Mouse (Mus musculus) spleen, postnatal 10 days (tissue): Measurements from ENCODE around the gene Sdc4.
A peak's percentile ranks its signal among the peaks of the same experiment; 100 is the strongest.

Experiments
- DNase-seq, 2 experiments: peaks; one replicate each; pipeline ENCODE4 v3.0.0; 2021 to 2022; ENCODE audit warnings: low spot score in 2 of 2

Gene Sdc4

GRCm38 (mm10) chr2:164443460-164444000 is at the start of gene Sdc4:
Gene Sdc4 (minus strand): TSS chr2:164443887.
- no peak for DNase-seq

DNA sequence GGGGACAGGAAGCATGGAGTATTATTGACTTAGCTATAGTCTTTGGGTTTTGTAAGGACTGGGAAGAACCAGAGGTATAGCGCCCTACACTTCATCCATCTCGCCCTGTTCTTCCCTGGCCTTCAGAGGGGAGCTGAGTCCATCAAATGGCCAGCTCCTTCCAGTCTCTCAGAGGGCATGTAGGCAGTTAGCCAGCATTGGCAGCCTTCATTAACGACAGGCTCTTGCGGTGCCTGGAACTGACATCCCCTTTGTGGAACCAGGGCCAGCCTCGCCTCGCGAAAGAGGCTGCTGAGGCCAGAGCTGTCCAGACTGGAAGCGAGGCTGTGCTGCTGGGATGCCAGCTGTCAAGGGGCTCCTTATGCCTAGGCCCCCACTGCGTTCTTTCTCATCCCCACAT is 44.1 kb upstream of the Sdc4 start:
- no peak for DNase-seq

- DNase-seq: no peak
Observed at GRCm38 (mm10) chr2:164487115-164487527, 43.4 kb upstream of the Sdc4 start.

DNA sequence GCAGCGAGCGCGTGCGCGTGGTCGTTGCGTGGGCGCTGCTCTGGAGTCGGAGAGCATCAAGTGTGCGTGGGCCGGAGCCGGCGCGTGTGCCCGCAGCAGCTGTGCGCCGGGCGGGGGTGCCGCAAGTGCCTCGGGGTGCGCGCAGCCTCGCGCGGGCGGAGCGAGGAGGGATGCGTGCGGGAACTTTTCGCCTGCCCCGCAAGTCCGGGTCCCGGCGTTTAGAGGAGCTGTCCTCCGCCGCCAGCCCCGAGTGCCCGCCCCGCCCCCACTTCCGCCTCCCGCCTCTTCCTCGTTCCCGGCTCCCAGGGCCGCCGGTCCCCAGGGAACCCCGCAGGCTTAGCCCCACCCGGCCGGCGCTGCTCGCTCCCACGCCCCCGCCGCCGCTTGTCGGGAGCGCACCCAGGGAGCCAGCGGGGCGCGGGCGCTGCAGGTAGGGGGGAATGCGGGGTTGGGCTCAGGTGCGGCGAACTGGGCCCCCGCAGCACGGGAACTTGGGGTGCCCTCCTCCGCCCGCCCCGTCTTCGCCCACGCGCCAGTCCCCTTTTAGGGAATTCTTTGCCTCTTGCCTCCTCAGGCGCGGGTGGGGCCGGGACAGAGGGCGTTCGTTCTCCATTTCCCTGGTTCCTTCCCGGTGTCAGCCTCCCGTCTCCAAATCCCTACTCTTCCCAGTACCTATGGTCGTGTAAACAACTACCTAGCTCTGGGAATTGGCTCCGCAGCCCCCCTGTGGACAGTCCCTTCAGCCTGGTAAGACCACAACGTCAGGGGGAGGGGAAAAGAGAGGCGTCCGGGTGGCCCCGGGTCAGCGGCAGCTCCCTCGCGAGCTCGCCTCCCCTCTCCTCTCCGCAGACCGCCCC is 42.8 kb upstream of the Sdc4 start:
- DNase-seq: peak in 1 of 2 experiments; percentile 33

- peak in 1 of 2 experiments; percentile 27 for DNase-seq
Observed at GRCm38 (mm10) chr2:164485681-164486257, 42.1 kb upstream of the Sdc4 start, which contains the start of gene Dbndd2. Gene Dbndd2 (plus strand): TSS chr2:164486106.

GRCm38 (mm10) chr2:164473624-164474023 is 29.9 kb upstream of the Sdc4 start, which contains the start of gene Trp53tg5:
Gene Trp53tg5 (minus strand): TSS chr2:164473724.
- DNase-seq: no peak

- peak in 1 of 2 experiments; percentile 66 for DNase-seq
Observed at GRCm38 (mm10) chr2:164470254-164470653, 26.6 kb upstream of the Sdc4 start.

DNA sequence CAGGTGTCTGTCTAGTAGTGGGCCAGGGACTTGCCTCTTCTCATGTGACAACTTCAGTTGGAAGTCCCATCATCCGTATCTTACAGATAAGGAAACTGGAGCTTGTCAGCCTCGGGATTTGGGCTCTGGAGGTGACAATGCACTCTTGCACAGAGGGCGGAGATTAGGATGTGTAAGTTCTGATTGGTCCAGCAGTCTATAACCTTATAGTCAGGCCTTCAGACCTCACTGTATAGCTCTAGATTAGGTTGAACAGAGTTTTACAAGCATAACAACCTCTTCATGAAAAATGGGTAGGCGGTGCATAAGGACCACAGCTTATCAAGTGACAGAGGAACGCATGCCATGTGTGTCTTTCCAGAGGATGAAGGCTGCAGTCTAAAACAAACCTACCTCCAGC is 23.1 kb upstream of the Sdc4 start:
- DNase-seq: no peak

DNA sequence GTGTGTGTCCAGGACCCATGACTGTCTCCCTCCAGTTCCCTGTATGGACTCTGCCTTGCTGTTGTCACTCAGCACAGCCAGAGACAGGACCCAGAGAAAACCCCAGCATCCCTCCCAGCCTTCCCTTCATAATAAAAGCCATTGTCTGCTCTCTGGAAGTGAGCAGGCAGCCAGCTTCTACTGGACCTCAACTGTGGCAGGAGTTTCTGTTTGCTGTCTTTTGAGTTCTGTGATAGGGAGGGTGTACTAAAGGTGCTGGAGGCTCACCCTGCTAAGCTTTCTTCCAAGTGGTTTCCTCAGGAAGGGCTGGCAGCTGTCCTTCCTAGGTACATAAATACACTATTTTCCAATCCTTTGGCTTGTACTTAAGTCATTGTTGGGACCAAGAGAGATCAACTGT is 21.5 kb upstream of the Sdc4 start:
- no peak for DNase-seq

- peak; percentile 80 to 92 for DNase-seq
Observed at GRCm38 (mm10) chr2:164460745-164461551, 17.3 kb upstream of the Sdc4 start, which contains the start of gene Gm20458. Gene Gm20458 (plus strand): TSS chr2:164460967.

- no peak for DNase-seq
Observed at GRCm38 (mm10) chr2:164458535-164458934, 14.8 kb upstream of the Sdc4 start.

- DNase-seq: no peak
Observed at GRCm38 (mm10) chr2:164457942-164458341, 14.3 kb upstream of the Sdc4 start.

DNA sequence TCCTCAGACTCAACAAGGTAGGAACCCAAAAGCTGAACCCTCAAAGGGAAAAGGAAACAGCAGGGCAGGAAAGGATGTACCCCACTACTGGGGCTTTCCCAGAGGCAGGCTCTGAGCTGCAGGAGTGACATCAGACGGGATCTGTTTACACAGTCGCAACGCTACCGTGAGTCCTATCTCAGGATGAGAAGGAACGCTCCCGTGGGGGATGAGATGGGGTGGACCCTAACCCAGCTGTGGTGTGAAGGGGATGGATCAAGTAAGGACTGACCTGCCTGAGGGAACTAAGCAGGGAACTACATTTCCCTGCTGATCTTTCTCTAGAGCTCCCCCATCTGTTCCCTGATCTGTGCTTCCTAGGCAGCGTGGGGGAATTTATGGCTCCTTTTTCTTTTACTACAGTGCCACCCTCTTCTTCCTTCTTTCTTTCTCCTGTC is 13.2 kb upstream of the Sdc4 start, which contains the start of gene Sys1:
Gene Sys1, plus strand, starts transcription at position 101 of the 437 bp plus-strand sequence.
- no peak for DNase-seq

- no peak for DNase-seq
Observed at GRCm38 (mm10) chr2:164456413-164456812, 12.7 kb upstream of the Sdc4 start.

DNA sequence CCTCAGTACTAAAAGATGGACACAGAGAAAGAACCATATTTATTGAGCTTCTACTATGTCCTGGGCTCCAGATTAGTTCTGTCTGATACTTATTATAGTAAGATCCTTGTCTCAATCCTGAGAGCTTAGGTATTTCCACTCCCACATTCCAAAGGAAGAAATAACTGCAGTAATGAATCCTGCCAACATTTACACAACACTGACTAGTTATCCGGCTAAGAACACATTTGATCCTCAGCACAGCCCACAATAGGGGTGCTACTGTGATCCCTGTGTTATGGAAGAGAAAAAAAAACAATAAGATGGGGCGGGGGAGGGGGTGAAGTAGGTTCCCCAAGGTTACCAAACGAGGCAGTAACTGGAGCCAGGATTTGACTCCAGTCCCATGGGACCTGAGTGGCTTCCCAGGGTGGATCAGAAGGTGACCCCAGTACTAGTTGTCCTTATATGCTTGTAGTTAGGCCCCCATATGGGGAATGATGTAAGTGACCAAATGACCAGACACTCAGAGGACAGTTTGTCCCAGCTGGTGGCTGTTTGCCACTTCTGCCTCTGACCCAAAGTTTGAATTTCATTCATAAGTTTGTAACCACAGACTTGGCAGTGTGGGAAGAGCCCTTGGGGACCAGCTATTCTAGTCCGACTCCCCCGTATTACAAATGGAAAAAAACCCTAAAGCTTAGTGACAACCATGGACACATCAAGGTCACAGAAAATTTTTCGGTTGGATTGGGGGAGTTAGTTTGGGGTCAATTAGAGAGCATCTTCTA is 11.9 kb upstream of the Sdc4 start:
- no peak for DNase-seq

- DNase-seq: no peak
Observed at GRCm38 (mm10) chr2:164454846-164455245, 11.2 kb upstream of the Sdc4 start.

DNA sequence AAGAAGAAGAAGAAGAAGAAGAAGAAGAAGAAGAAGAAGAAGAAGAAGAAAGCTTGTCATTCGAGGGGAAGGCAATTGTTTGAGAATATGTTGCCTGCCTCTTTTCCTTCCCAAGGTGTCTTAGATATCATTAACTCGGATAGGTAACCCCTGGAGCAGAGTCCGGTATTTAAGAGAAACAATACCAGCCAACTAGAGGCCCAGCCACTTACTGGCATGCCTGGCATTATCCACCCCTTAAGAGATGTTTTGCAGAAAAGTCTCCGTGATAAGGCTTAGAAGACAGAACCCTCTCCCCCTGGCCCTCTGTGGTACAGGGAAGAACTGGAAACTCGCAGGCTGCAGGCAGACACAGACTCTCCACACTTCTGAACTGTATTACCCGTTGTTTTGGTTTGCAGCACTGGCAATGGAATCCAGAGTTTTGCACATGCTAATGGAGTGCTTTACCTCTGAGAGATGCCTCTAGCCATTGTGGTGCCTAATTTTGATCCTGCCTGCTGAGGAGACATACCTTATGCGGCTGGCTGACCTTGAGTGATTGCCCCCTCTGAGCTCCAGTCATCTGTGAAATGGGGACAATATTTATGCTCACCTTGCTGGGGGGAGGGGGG is 10.3 kb upstream of the Sdc4 start:
- DNase-seq: no peak

DNA sequence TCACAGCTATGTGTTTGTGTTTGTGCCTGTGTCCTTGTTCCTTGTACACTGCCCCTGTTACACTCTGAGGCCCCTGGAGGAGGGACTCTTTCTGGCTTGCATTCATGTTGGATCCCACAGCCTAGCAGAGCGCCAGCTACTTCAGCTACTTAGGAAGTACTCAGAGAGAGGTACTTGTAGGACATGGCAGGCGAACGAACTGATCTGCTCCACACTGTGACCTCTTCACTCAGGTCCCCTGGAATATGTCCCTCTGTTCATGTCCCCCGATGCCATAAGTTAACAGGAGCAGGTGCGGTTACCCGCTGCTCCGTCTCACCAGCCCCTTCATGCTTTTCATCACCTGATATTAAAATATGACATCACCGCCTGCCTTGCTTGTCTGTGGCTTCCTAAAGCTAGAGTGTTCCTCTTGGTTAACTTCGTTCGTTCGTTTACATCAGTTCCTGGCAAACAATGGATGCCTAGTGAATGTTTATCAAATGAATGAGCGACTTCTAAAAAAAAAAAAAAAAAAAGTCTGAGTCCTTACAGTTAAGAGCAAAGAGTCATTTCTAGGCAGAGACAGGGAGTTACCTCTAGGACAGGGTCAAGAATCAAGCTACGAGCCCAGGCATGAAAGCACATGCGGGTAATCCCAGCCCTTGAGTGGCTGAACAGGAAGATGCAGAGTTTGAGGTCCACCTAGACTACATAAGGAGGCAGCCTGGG is 9.5 kb upstream of the Sdc4 start:
- no peak for DNase-seq

GRCm38 (mm10) chr2:164452000-164452676 is 8.5 kb upstream of the Sdc4 start:
- no peak for DNase-seq
